Mouse (Mus musculus): ENCODE results near the gene Fbxo2. TPM values are rescaled to one million over a fixed set of nuclear protein-coding genes. Genes with fewer than 3 reads are reported as not detected.

Fbxo2 gene
- polyA plus RNA-seq, 1 experiment from 2014 or later = 0.97 TPM

DNA sequence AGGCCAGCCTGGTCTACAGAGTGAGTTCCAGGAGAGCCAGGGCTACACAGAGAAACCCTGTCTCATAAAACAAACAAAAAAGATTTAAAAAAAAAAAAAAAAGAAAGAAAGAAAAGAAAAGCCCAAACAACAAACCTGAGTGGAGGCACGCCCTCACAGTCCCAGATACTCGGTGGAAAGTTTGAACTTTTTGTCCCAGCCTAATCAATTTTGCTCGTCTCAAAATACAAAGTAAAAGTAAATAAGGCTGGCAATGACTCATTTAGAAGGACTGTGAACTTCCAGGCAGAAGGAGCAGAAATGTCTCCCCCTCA is 9.5 kb upstream of the Fbxo2 start:
- Histone ChIP-seq H3K9me3 (no peaks in the 10 kb centered on the region), H3K27ac (peak overlapping the region; percentile 91), H3K36me3 (replicated peaks) (peaks cover 66% of the 10 kb centered on the region), H3K4me1 (peaks cover 28% of the 10 kb centered on the region), H3K27me3 (ENCODE audit: poor library complexity, severe bottlenecking) (0 out of 2 replicates have a peak, but pooled peaks cover 9% of the 10 kb centered on the region), H3K4me3 (peak overlapping the region; percentile 76)
- WGBS = 71% methylated on average over 3 of the region's 3 CpGs
- no peak for DNase-seq (ENCODE audit: extremely low spot score, low spot score)

DNA sequence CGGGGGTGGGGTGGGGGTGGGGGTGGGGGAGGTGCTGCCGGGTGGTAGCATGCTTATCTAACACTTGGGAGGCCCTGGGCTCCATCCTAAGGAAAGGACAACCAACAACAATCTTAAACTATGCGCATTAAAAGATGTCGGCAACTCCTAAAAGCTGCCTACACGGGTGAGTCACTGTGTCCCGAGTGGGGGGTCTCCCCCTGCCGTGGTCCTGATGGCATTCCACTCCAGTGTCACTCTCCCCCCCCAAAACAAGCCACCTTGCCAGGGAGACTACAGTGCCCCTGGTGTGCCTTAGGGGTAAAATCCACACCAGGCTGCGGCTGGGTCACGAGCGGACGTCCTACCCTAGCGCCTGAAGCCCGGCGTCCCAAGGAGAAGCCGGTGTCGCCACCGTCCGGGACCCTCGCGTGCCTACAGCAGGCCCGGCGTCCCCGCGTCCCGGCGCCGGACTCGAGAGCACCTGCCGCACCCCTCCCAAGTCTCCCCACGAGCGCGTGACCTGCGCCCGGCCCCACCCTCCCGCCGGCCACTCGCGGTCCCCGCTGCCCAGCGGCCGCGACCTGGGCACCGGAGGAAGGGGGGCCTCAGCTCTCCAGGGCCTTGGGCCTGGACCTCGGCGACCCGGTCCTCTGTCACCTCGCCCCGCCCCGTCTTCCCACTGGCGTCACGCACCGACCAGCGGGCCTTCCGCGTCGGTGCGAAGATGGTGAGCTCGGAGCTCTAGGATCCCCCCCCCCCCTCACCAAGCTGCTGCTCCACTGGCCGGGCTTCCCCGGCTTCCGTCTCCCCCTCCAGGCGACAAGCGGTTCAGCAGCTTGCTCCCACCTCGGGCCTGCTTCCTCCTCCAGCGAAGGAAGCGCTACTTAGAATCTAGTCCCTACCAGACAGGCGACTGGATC is 8.9 kb upstream of the Fbxo2 start, which contains the start of gene Fbxo6:
TSS of gene Fbxo6 (minus strand) at position 874 of the 902 bp plus-strand sequence.
- Histone ChIP-seq H3K4me3 (peak within 1 kb of the TSS; percentile 76), H3K4me1 (peaks cover 28% of the 10 kb centered on the region), H3K27me3 (ENCODE audit: poor library complexity, severe bottlenecking) (0 out of 2 replicates have a peak, but pooled peaks cover 9% of the 10 kb centered on the region), H3K27ac (peak within 1 kb of the TSS; percentile 91), H3K9me3 (no peaks in the 10 kb centered on the region), H3K36me3 (replicated peaks) (peaks cover 66% of the 10 kb centered on the region)
- 3% methylated on average over 61 of the region's 67 CpGs for WGBS
- peak; percentile 85 for DNase-seq (ENCODE audit: extremely low spot score, low spot score)

DNA sequence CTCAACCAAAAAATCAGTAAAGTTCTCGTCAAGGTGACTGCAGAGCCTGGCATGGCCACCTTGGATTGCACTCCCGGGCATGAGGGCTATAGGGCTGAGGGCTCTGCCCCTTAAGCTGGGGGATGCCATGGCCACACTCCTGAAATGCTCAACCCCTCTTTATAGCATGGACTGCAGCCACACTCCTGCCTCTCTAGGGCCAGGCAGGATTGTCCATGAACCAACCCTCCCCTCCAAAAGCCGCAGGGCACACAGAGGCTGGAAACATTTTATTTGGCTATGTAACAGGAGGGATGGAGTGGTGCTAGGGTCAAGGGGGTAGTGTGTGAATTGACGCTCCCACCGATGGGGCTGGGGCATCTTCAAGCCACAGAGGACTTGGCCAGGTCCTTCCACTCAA is 7.9 kb upstream of the Fbxo2 start:
- Histone ChIP-seq H3K27ac (no peak overlapping the region), H3K4me3 (no peak overlapping the region), H3K27me3 (ENCODE audit: poor library complexity, severe bottlenecking) (0 out of 2 replicates have a peak, but pooled peaks cover 9% of the 10 kb centered on the region), H3K4me1 (peaks cover 28% of the 10 kb centered on the region), H3K9me3 (no peaks in the 10 kb centered on the region), H3K36me3 (replicated peaks) (peaks cover 66% of the 10 kb centered on the region)
- DNase-seq (ENCODE audit: extremely low spot score, low spot score) = no peak
- 84% methylated on average over 5 of the region's 5 CpGs for WGBS

DNA sequence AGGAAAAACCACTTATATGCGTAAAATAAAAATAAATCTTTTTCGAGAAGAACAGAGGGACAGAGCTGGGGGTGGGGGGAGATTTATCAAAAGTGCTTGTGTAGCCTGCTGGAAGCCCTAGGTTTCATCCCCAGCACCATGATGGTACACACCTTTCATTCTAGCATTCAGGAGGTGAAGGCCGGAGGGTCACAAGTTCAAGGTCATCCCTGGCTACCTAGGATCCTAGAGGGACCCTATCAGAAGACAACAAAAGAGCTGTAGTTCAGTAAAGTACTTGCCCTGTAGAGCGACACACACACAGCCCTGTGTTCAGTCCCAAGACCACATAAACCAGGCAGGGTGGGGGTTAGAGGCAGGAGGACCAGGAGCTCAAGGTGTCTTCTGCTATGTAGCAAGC is 6.4 kb upstream of the Fbxo2 start:
- peaks cover 61% of the 10 kb centered on the region for H3K36me3 ChIP-seq (replicated peaks)
- H3K9me3 ChIP-seq = no peaks in the 10 kb centered on the region
- H3K27me3 ChIP-seq (ENCODE audit: poor library complexity, severe bottlenecking) = peaks cover 16% of the 10 kb centered on the region
- H3K4me1 ChIP-seq = peaks cover 41% of the 10 kb centered on the region
- 94% methylated on average over 4 of the region's 4 CpGs for WGBS
- no peak overlapping the region for H3K27ac ChIP-seq
- DNase-seq (ENCODE audit: extremely low spot score, low spot score) = no peak
- no peak overlapping the region for H3K4me3 ChIP-seq

DNA sequence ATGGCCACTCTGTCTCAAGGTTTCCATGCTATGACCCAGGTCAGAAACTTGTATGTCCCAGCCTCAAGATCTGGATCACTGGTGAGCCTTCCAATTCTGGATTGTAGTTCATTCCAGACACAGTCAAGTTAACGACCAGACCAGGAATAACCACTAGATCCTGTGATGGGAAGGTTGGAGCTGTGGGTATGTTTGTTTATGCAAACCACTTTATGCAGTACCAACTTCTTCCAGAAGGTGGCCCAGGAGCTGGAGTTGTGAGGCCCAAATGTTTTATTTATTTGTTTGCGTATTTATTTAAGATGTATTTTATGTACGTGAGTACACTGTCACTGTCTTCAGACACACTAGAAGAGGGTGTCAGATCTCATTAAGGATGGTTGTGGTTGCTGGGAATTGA is 5.4 kb upstream of the Fbxo2 start:
- Histone ChIP-seq H3K27ac (no peak overlapping the region), H3K27me3 (ENCODE audit: poor library complexity, severe bottlenecking) (peaks cover 18% of the 10 kb centered on the region), H3K36me3 (replicated peaks) (peaks cover 59% of the 10 kb centered on the region), H3K4me1 (peaks cover 44% of the 10 kb centered on the region), H3K9me3 (no peaks in the 10 kb centered on the region), H3K4me3 (no peak overlapping the region)
- WGBS = 75% methylated on average over 3 of the region's 3 CpGs
- DNase-seq (ENCODE audit: extremely low spot score, low spot score) = no peak

DNA sequence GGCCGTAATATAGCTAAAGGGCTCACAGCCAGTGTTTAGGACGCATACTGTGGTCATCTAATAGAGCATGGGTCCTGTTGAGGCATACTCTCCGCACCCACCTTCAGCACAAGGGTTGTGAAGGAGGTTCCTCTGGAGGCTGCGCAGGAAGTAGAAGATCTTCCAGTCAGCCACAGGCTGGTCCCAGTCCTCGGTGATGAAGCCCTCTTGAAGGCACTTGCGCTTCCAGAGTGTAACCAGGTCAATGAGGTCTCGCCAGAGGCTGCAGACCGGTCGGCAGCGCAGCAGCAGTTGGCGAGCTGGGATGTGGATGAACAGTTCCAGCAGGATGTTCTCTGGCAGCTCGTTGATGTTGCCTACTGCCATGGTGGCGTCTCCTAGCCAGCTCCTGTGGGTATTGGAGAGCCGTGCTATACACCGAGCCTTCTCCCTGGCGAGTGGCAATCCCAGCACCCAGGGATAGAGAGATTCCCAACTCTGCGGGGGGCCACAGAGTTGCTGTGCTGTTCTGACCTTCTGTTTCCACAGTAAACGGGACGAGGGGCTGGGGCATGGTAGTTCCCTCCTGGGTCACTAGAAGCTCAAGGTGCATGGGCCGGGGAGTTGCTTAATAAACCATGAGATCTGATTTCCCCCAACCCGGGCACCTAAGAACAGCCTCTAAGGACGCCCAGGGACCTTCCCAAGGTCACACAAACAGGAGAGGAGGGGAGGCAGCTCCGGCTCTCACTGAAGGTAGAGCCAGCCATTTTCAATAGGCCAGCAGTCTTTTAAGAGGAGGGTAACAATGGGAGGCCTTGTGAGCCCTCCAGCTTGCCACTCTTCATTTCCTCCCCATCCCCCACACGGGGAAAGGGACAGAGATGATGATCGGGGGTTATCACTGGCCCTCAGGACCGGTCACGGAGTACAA is 1.7 kb upstream of the Fbxo2 start:
- no peaks in the 10 kb centered on the region for H3K9me3 ChIP-seq
- DNase-seq (ENCODE audit: extremely low spot score, low spot score) = peak; percentile 57
- peak overlapping the region; percentile 93 for H3K27ac ChIP-seq
- H3K36me3 ChIP-seq (replicated peaks) = peaks cover 46% of the 10 kb centered on the region
- peaks cover 44% of the 10 kb centered on the region for H3K4me1 ChIP-seq
- peaks cover 51% of the 10 kb centered on the region for H3K27me3 ChIP-seq (ENCODE audit: poor library complexity, severe bottlenecking)
- peak overlapping the region; percentile 80 for H3K4me3 ChIP-seq
- WGBS = 28% methylated on average over 27 of the region's 27 CpGs

DNA sequence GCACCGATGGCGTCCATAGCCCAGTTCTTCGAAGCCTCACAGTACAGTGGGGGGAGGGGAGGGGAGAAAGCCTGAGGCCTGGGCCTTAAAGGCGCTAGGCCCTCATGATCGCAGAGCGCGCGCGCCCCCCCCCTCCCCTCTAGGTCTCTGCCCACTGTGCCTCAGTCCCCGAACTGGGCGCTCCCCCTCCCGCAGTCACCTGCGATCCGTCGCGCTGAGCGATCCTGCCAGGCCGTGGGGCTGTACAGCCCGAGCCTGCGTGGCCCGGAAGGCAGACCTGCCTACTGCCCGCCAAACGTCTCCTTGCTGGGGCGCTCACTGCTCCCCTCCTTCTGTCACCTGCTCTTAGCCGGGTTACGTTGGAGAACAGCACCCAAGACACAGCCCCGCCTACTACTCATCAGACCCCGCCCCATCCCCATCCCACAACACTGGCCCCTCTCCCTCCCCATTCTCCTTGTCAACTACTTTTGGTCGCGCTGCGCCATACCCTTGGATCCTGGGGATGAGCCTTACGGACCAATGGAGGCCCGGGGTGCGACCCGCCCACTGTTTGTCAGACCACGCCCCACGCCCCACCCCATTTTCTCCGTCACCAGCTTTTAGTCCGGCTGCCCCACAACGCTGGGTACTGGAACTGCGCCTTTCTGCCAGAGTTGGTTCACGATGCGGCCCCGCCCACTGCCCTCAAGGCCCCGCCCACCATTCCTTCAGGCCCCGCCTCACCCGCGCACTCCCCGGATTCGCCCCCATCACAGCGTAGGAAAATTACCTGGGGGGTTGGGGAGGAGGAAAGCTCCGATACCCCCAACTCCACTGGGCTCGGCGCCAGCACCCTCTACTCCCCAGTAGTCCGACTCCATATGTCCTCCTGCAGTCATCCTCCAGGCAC is 631 bp upstream of the Fbxo2 start:
- H3K27me3 ChIP-seq (ENCODE audit: poor library complexity, severe bottlenecking) = peaks cover 62% of the 10 kb centered on the region
- peak; percentile 98 for DNase-seq (ENCODE audit: extremely low spot score, low spot score)
- peaks cover 55% of the 10 kb centered on the region for H3K4me1 ChIP-seq
- H3K9me3 ChIP-seq = no peaks in the 10 kb centered on the region
- peak overlapping the region; percentile 93 for H3K27ac ChIP-seq
- H3K36me3 ChIP-seq (replicated peaks) = peaks cover 35% of the 10 kb centered on the region
- peak overlapping the region; percentile 80 for H3K4me3 ChIP-seq
- WGBS = under 1% methylated on average over 54 of the region's 55 CpGs

DNA sequence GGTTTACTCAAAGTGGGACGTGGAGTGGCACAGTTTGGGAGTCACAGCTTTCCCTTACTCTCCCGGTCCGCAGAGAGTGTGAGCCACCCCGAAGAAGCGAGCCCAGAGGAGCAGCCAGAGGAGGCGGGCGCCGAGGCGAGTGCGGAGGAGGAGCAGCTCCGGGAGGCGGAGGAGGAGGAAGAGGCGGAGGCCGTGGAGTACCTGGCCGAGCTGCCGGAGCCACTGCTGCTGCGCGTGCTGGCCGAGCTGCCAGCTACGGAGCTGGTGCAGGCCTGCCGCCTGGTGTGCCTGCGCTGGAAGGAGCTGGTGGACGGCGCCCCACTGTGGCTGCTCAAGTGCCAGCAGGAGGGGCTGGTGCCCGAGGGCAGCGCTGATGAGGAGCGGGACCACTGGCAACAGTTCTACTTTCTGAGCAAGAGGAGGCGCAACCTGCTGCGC is 3.6 kb downstream of the Fbxo2 start:
- peak overlapping the region; percentile 44 for H3K4me3 ChIP-seq
- no peaks in the 10 kb centered on the region for H3K9me3 ChIP-seq
- H3K27ac ChIP-seq = 0 out of 2 replicates have a peak overlapping the region, but pooled peaks have one; percentile 44
- peaks cover 66% of the 10 kb centered on the region for H3K4me1 ChIP-seq
- peaks cover 91% of the 10 kb centered on the region for H3K27me3 ChIP-seq (ENCODE audit: poor library complexity, severe bottlenecking)
- 1% methylated on average over 29 of the region's 29 CpGs for WGBS
- H3K36me3 ChIP-seq (replicated peaks) = no peaks in the 10 kb centered on the region
- peak; percentile 76 for DNase-seq (ENCODE audit: extremely low spot score, low spot score)

DNA sequence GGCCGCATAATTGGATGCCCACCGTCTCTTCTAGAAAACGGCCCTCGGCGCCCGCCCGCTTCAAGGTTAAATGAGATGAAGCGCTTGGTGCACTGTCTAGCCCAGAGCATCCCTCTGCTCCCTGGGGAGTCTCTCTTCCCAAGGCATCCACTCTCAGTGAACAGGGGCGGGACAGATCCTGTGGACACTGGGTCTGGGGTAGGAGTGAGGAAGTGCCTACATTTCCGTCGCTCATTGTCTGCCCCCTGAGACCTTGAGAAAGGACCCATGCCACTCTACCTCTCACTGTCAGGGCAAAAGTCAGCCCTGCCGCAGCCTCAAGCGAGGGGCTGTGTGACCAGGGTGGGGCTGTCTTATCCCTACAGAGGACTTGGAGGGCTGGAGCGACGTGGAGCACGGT is 4.0 kb downstream of the Fbxo2 start:
- no peaks in the 10 kb centered on the region for H3K9me3 ChIP-seq
- under 1% methylated on average over 16 of the region's 16 CpGs for WGBS
- DNase-seq (ENCODE audit: extremely low spot score, low spot score) = no peak
- H3K27ac ChIP-seq = no peak overlapping the region
- peak overlapping the region; percentile 44 for H3K4me3 ChIP-seq
- peaks cover 63% of the 10 kb centered on the region for H3K4me1 ChIP-seq
- H3K27me3 ChIP-seq (ENCODE audit: poor library complexity, severe bottlenecking) = peaks cover 95% of the 10 kb centered on the region
- H3K36me3 ChIP-seq (replicated peaks) = no peaks in the 10 kb centered on the region

DNA sequence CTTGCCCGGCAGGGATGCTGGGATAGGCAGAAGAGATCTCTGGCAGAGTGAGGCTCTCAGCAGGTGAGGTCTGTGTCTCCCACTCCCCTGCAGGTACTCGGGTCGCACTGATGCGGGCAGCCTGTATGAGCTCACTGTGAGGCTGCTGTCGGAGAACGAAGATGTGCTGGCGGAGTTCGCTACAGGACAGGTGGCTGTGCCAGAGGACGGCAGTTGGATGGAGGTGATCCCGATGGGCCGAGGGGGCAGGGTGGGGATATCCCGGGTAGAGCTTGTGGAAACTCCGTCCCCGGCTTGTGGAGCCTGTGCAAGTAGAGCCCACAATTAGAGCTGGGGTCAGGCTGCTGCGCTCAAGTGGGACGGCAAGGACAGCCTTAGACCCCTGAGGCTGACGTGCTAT is 5.1 kb downstream of the Fbxo2 start:
- 3% methylated on average over 17 of the region's 17 CpGs for WGBS
- Histone ChIP-seq H3K36me3 (replicated peaks) (no peaks in the 10 kb centered on the region), H3K27me3 (ENCODE audit: poor library complexity, severe bottlenecking) (peaks cover 98% of the 10 kb centered on the region), H3K4me3 (peak overlapping the region; percentile 28; the same call in 1 of the 2 replicates), H3K27ac (no peak overlapping the region), H3K4me1 (peaks cover 58% of the 10 kb centered on the region), H3K9me3 (no peaks in the 10 kb centered on the region)
- DNase-seq (ENCODE audit: extremely low spot score, low spot score) = no peak

DNA sequence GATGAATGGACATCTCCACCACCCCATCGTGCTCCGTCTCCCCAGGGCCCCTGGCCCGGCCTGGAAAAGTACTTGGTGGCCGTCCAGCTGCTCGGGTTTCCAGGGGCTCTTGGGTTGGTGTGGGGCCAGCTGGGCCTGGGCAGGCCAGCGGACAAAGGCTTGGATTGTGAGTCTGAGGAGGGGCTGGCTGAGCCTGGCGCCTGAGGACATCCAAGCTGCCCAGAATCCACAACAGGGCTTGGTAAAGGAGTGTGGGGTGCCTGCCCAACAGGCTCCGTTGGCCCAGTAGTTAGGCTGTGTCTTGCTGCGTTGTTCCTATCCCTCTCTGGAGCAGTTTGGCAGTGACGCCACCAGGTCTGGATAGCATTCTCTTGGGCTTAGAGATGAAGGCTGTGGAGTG is 6.0 kb downstream of the Fbxo2 start:
- 4% methylated on average over 10 of the region's 10 CpGs for WGBS
- H3K27me3 ChIP-seq (ENCODE audit: poor library complexity, severe bottlenecking) = peaks cover 98% of the 10 kb centered on the region
- 0 out of 2 replicates have a peak overlapping the region, but pooled peaks have one; percentile 25 for H3K27ac ChIP-seq
- H3K36me3 ChIP-seq (replicated peaks) = no peaks in the 10 kb centered on the region
- H3K4me1 ChIP-seq = peaks cover 54% of the 10 kb centered on the region
- peak overlapping the region; percentile 28 for H3K4me3 ChIP-seq
- peak; percentile 34 for DNase-seq (ENCODE audit: extremely low spot score, low spot score)
- no peaks in the 10 kb centered on the region for H3K9me3 ChIP-seq

DNA sequence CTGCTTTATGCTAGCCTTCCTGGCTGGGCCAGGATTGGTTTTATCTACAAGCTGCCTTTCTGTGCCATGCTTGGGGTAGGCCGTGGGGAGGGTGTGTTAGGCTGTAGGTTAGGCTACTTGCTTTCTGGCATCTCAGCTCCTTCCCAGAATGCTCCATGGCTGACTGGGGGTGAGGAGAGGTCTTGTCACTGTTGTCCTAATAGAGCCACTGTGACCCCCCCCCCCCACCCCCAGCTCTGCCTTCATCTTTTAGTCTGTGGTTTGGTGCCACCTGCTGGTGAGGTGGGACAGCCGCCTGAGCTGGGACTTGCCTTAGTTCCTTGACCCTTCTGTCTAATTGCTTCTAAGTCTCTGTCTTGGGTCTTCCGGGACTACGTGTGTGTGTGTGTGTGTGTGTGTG is 6.6 kb downstream of the Fbxo2 start:
- peak overlapping the region; percentile 28 for H3K4me3 ChIP-seq
- H3K27ac ChIP-seq = no peak overlapping the region
- peak; percentile 69 for DNase-seq (ENCODE audit: extremely low spot score, low spot score)
- WGBS = 22% methylated on average over 4 of the region's 4 CpGs
- H3K4me1 ChIP-seq = peaks cover 55% of the 10 kb centered on the region
- no peaks in the 10 kb centered on the region for H3K36me3 ChIP-seq (replicated peaks)
- no peaks in the 10 kb centered on the region for H3K9me3 ChIP-seq
- H3K27me3 ChIP-seq (ENCODE audit: poor library complexity, severe bottlenecking) = peaks cover 98% of the 10 kb centered on the region
